Mouse (Mus musculus): ENCODE measurements around the gene Diras1.
A peak's percentile ranks its signal among the peaks of the same experiment; 100 is the strongest.

The Diras1 gene

GRCm38 (mm10) chr10:81028219-81028618 is 2.8 kb upstream of the Diras1 start:
- DNase-seq (ENCODE audit: low spot score): no peak

DNA sequence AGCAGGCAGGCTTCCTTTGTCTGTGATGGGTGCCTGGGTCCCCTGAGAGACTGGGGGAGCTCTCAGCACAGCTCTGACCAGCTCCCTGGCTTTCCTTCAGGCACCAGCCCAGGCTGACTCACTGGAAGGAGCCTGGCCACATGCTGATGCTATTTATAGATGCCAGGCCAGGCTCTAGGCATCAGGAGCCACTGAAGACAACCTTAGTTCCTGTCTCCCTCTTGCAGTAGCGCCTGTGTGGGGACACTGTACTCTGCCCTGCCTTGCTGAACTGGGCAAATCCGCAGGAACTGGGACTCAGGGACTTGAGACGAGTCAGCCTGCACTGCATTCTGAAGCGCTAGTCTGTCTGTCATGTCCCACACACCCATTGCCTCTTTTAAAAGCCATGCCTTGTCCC is 1.9 kb upstream of the Diras1 start:
- DNase-seq (ENCODE audit: low spot score): no peak

DNA sequence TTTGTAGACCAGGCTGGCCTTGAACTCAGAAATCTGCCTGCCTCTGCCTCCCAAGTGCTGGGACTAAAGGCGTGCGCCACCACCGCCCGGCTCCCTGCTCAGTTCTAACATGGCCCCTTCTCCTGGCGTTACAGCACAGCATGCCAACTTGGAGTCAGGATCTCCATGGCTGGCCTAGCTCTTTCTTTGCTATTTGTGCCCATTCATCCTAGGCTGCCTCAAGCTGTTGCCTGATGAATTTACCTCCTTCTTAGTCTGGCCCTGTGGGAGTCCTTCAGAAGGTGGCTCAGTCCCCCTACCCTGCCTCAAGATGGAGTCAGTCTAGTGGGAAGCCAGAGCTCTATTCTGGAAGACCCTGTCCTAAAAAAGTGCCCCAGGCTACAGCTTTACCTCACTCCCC is 1.4 kb upstream of the Diras1 start:
- no peak for DNase-seq (ENCODE audit: low spot score)

- no peak for DNase-seq (ENCODE audit: low spot score)
Observed at GRCm38 (mm10) chr10:81025047-81025621, 328 bp downstream of the Diras1 start.

DNA sequence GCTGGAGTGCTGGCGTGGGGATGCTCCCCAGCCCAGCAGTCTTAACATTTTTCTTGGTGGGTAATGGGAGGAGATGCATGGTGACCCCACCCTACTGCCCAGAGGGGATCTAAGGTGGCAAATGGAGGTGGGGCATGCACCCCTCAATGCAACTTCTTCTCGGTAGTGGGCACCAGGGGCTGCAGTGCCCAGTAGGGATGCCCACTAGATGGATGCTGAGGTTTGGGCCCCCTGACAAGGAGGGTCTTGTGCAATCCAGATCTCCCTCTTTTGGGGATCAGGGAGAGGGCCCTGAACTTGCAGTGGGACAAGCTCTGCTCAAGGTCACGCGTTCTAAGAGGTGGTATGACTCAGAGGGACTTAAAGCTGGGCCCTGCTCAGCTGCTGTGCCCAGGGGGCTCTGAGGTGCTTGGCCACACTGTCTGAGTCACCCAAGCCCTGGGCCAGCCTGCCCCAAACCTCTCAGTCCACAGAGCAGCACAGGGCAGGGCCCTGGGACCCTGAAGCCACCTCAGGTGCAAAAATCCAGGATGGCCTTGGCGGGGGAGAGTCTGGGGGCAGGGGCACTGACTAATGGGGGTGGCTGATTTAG is 1.0 kb downstream of the Diras1 start:
- no peak for DNase-seq (ENCODE audit: low spot score)

DNA sequence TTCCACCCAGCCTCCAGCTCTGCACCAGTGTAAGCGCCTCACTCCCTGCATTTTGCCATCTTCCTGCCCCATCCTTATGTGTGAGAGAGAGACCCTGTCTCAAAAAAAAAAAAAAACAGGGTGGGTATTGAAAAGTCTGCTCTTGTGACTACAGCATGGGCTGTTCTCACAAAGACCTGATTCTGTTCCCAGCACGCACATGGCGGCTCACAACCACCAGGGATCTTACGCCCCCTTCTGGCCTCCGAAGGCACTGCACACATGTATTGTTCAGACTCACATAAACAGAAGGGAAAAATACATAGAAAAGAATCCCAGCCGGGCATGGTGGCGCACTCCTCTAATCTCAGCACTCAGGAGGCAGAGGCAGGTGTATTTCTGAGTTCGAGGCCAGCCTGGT is 2.7 kb downstream of the Diras1 start:
- DNase-seq (ENCODE audit: low spot score): no peak

GRCm38 (mm10) chr10:81021547-81022110 is 3.8 kb downstream of the Diras1 start:
- DNase-seq (ENCODE audit: low spot score): no peak

- DNase-seq (ENCODE audit: low spot score): no peak
Observed at GRCm38 (mm10) chr10:81020207-81020606, 5.3 kb downstream of the Diras1 start.

DNA sequence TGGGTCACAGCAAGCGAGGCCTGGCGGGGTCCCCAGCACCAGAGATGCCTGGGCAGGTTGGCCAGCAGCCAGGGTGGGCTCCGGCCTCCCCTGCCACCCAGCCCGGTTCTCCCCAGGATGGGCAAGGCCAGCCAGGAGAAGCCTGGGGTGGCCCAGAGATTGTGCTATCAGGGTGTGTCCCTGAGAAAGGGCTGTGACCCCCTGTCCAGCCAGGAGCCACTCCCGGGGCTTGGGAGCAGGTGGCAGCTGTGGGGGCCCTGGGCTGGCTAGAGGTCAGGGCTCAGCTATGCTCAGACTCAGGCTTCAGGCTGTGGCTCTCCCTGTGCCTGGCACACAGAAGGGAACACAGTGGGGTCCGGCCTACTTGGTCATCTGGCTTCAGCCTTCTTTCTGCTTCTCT is 5.8 kb downstream of the Diras1 start:
- DNase-seq (ENCODE audit: low spot score): no peak

DNA sequence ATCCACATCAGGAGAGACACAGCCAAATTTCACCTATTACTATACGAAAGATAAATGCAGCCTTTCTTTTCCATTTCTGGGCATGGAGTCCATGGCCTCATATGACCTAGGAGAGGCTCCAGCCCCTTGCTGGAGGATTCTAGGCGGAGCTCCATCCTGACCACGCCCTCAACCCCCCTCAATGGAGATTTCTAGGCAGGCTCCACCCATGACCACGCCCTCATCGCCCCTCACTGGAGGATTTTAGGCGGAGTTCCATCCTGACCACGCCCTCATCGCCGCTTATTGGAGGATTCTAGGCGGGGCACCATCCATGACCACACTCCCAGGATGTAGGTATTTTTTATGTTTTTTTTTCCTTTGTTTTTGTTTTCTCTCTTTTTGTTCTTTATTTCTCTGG is 7.1 kb downstream of the Diras1 start:
- DNase-seq (ENCODE audit: low spot score): peak; percentile 68

GRCm38 (mm10) chr10:81016645-81017044 is 8.8 kb downstream of the Diras1 start:
- DNase-seq (ENCODE audit: low spot score): peak; percentile 42

DNA sequence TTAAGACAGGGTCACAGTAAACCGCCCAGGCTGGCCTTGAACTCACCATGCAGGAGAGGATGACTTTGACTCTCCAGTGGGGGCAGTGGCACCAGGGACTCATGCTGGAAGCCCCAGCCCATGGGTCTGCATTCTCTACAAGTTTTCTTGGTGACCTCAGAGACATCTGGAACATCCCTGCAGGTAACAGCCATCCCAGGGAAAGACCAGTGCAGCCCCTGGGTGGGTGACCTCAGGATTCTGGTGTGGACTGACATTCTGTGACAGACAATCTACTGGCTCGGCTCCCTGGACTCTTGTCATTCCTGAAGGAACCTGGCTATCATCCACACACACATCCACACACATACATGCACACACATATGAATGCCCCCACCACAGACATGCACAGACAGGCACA is 9.8 kb downstream of the Diras1 start:
- no peak for DNase-seq (ENCODE audit: low spot score)

DNA sequence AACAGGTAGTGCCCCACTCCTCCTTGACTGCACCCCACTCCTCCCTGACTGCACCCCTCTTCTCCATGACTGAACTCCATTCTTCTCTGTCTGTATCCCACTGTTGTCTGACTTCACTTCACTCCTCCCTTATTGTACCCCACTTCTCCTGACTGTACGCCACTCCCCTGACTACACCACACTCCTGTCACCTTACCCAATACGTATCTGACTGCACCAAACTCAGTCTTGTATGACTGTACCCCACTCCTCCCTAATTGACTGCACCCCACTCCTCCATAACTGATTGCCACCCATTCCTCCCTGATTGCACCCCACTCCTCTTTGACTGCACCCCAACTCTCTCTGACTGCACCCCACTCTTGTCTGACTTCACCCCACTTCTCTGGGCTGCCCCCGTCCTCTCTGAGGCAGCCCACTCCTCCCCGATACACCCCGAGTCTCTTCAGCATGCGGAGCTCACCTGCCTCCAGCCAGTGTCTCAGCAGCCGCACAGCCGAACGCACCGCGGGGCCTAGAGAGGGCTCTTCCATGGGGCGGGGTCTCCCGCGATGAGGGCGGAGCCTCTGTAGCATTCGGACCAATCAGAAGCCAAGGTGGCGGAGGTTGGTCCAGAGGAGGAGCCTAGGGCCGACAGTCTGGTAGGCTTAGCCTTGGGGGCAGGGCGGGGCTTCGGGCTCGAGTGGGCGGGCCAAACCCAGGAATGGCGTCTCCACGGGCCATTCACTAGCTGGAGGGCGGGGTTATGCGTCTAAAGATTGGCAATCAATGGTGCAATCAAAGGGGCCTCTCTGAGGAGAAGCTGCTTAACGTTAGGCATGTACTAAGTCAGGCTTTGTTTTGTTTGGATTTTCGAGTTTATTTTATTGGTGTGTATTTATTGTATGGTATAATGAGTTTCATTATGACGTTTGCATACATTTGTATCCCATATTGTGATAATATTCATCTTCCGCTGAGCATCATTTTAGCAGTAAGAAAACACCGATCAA is 10.8 kb downstream of the Diras1 start, which contains the start of gene Gng7:
Gene Gng7 (minus strand): TSS at position 553 of the 992 bp plus-strand sequence.
- DNase-seq (ENCODE audit: low spot score): peak; percentile 91

DNA sequence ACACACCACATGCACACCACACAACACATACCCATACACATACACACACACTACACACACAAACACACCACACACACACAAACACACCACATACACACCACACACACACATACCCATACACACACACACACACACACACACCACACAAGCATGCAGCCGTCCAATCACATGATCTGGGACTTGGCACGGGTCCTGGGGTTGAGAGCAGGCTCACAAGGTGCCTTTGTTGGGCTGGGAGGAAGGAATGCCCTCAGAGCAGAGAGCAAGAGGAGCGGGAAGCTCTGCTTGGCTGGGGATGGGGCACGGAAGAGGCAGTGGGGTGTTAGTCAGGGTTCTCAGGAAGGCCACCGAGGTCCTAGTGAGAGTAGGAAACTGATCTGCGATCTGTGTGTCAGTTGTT is 14.6 kb downstream of the Diras1 start:
- no peak for DNase-seq (ENCODE audit: low spot score)

DNA sequence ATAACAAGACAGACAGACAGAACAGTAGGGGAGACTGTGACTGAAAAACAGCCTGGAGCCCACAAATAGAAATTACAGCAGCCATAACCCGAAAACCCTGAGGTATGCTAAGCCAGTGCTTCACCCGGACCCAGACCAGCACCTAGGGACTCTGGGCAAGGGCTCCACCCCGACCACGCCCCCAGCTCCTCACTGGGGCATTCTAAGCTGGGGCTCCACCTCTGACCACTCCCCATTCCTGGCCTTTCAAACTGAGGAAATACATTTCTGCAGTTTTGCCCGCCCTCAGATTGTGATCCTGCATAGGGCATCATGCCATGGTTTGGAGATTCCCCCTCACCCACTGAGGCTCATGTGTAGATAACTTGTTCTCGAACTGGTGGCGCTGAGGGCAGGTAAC is 18.2 kb downstream of the Diras1 start:
- DNase-seq (ENCODE audit: low spot score): no peak

- DNase-seq (ENCODE audit: low spot score): no peak
Observed at GRCm38 (mm10) chr10:81006005-81006677, 19.3 kb downstream of the Diras1 start.

DNA sequence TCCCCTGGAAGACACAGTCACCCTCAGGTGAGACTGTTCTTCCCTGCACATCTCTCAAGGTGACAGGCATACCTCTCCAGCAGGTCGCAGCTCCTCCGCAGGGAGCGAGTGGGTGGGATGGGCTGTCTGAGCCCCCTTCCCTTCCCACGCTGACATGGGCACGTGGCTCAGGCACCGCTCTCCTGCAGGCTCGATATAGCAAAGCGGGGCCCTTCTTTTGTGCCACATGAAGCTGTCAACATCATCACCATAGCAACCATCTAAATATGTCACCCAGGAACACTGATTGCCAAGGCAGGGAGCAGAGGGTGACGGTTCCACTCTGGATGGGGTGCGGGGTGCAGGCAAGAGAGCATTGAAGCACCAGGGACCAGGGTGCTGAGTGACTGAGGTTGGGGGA is 24.3 kb downstream of the Diras1 start:
- DNase-seq (ENCODE audit: low spot score): no peak

DNA sequence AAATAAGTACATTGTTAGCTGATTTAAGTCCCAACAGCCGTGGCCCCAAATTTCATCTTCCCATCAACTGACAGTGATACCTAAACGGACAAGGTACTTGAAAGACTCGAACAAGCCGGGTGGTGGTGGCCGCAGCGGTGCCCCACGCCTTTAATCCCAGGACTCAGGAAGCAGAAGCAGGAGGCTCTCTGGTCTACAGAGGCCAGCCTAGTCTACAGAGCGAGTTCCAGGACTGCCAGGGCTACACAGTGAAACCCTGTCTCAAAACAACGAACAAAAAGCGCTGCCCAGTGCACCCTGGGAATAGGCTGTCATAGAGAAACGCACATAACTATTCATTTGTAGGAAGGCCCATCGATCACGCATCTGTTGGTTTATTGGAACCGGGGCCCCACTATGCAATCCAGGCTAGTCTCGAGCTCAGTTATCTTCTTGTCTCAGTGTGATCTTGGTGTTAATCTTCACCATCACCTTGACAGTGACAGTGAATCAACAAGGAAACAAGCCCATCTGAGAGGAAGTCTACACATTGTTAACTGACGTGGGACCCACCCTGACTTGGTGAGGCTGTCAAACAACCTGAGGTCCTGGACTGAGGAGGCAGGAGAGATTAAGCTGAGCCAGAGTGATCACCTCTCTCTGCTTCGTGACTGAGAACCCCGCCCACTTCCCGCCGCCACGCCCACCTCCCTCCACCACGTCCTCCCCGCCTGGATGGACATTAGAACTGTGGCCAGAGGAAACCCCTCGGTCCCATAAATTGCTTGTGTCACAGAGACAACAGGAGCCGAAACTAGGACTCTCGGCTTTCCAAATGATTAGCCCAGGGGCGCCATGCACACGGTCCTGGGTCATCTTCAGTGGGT is 25.0 kb downstream of the Diras1 start:
- DNase-seq (ENCODE audit: low spot score): no peak

GRCm38 (mm10) chr10:80999362-81000196 is 25.9 kb downstream of the Diras1 start:
- DNase-seq (ENCODE audit: low spot score): peak; percentile 86

GRCm38 (mm10) chr10:80998778-80999177 is 26.7 kb downstream of the Diras1 start:
- peak; percentile 69 for DNase-seq (ENCODE audit: low spot score)

Data from c-Kit-positive CD71-positive TER-119-positive erythroid progenitor cells, embryonic 14.5 days (primary cell).